ENCODE assay signal across 24 mouse cellular contexts in the genomic region with DNA sequence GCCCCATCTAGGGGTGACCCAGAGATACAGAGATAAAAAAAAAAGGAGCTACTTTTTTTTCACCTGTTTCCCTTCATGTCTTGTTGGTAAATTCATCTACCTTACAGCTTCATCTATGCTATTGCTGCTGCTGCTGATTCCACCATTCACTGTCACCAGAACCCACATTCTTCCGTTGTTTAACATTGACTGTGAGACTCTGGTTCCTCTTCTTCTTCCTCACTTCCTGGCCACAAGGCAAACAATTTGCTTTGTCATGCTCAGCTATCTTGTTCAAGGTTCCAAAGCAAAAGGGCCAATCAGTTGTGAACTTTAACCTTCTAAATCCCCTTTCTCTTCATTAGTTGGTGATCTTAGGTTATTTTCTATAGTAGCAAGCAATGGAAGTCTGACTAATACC.
DNase-seq lines count a peak whose midpoint lies in the region; ATAC-seq and TF ChIP-seq lines count a peak whose summit lies in the region.
"Had no signal": no experiment of that assay in that cellular context is flagged by ENCODE, and none has a peak within 500 bp of the region (broad histone marks: within the 10 kb centered on the region; RNA-seq: fewer than 3 reads in every experiment).

No protein-coding gene starts in this region.

- no peak overlapping the region for H3K4me2 ChIP-seq in hindbrain, embryonic 14.5 days (replicated peaks)
- H3K4me2 ChIP-seq: embryonic facial prominence, embryonic 13.5 days; embryonic facial prominence, embryonic 15.5 days; forebrain, embryonic 12.5 days had no signal

- no peaks in the 10 kb centered on the region for H3K4me1 ChIP-seq in G1E (ENCODE audit: insufficient read depth, low read depth, low read length)
- no peaks in the 10 kb centered on the region for H3K4me1 ChIP-seq in hindbrain, embryonic 14.5 days (replicated peaks; ENCODE audit: control insufficient read depth, insufficient read depth, low read length)
- H3K4me1 ChIP-seq: embryonic facial prominence, embryonic 13.5 days; embryonic facial prominence, embryonic 15.5 days; forebrain, embryonic 12.5 days had no signal

- no peak overlapping the region for H3K4me3 ChIP-seq in G1E (ENCODE audit: low read depth, low read length)
- H3K4me3 ChIP-seq in hindbrain, embryonic 14.5 days (replicated peaks; ENCODE audit: low read length) = no peak overlapping the region
- H3K4me3 ChIP-seq: embryonic facial prominence, embryonic 13.5 days; embryonic facial prominence, embryonic 15.5 days; forebrain, embryonic 12.5 days had no signal

- DNase-seq in G1E (ENCODE audit: low spot score) = no peak
- DNase-seq in T-cell, adult 2 months (ENCODE audit: low spot score) = no peak
- no peak for DNase-seq in hindbrain, embryonic 14.5 days (ENCODE audit: low spot score)
- DNase-seq in left cerebral cortex, adult 18-20 months (ENCODE audit: low spot score in 2 of 2) = no peak
- DNase-seq: adrenal gland, adult 8-10 months; adrenal gland, postnatal 14 days; adrenal gland, postnatal 36 days; B cell, adult 2 months; cerebellum, adult 11-12 months; cerebellum, adult 2 months; cerebellum, adult 9-10 months; cerebellum, postnatal 10 days; cerebellum, postnatal 25 days; embryo, embryonic 11 days had no signal

- 84% methylated on average over 1 of the region's 1 CpGs for WGBS in hindbrain, embryonic 14.5 days

- H3K36me3 ChIP-seq in G1E (replicated peaks) = no peaks in the 10 kb centered on the region
- no peaks in the 10 kb centered on the region for H3K36me3 ChIP-seq in hindbrain, embryonic 14.5 days (replicated peaks; ENCODE audit: control insufficient read depth, insufficient read depth)
- H3K36me3 ChIP-seq: embryonic facial prominence, embryonic 13.5 days; embryonic facial prominence, embryonic 15.5 days; forebrain, embryonic 12.5 days had no signal

- TF ChIP-seq CTCF in G1E (IDR thresholded peaks at IDR 0.05; ENCODE audit: low read depth, low read length) = no peak

- H3K9ac ChIP-seq in hindbrain, embryonic 14.5 days = no peak overlapping the region
- H3K9ac ChIP-seq: embryonic facial prominence, embryonic 13.5 days; embryonic facial prominence, embryonic 15.5 days; forebrain, embryonic 12.5 days had no signal

- no peaks in the 10 kb centered on the region for H3K9me3 ChIP-seq in G1E (replicated peaks)
- no peaks in the 10 kb centered on the region for H3K9me3 ChIP-seq in hindbrain, embryonic 14.5 days (ENCODE audit: control insufficient read depth, low read length)
- H3K9me3 ChIP-seq: embryonic facial prominence, embryonic 13.5 days; embryonic facial prominence, embryonic 15.5 days; forebrain, embryonic 12.5 days had no signal

- no peaks in the 10 kb centered on the region for H3K27me3 ChIP-seq in G1E (ENCODE audit: insufficient read depth, low read length)
- H3K27me3 ChIP-seq in hindbrain, embryonic 14.5 days (ENCODE audit: control insufficient read depth, insufficient read depth, low read length) = no peaks in the 10 kb centered on the region
- H3K27me3 ChIP-seq: CH12.LX; embryonic facial prominence, embryonic 13.5 days; embryonic facial prominence, embryonic 15.5 days; forebrain, embryonic 12.5 days had no signal

- ATAC-seq in G1E (ENCODE audit: extremely low read depth, insufficient number of reproducible peaks, low FRiP score, poor library complexity, severe bottlenecking) = 0 out of 2 replicates have a peak, but pooled peaks have one; percentile 15
- ATAC-seq in granulocyte monocyte progenitor cell, adult 5-6 weeks (replicated peaks; ENCODE audit: poor library complexity, severe bottlenecking) = peak; percentile 66; the same call in 1 of the 2 replicates
- peak; percentile 60 for ATAC-seq in megakaryocyte progenitor cell, adult 5-6 weeks (replicated peaks; ENCODE audit: poor library complexity)
- no peak for ATAC-seq in hindbrain, embryonic 14.5 days (ENCODE audit: low FRiP score)
- ATAC-seq: activated CD4-positive, CD25-positive, alpha-beta regulatory T cell, adult 4 months; CD4-positive, CD25-positive, alpha-beta regulatory T cell, adult 4 months; forebrain, embryonic 14.5 days; forebrain, embryonic 16.5 days had no signal

- H3K27ac ChIP-seq in hindbrain, embryonic 14.5 days = no peak overlapping the region
- H3K27ac ChIP-seq: embryonic facial prominence, embryonic 13.5 days; embryonic facial prominence, embryonic 15.5 days; forebrain, embryonic 12.5 days had no signal
